Mouse (Mus musculus) R1 (cell line): ENCODE results near the gene Nepro.
A peak's percentile ranks its signal among the peaks of the same experiment; 100 is the strongest.

Experiments used
- DNase-seq: peaks from one replicate; pipeline ENCODE4 v3.0.0-alpha.2; 2018; ENCODE audit warnings: low read depth, low spot score

Gene Nepro

GRCm38 (mm10) chr16:44724083-44724787, at the start of gene Nepro:
Gene Nepro, plus strand, starts transcription at chr16:44724301.
- DNase-seq, result peak; percentile 90

GRCm38 (mm10) chr16:44676357-44676756, 47.7 kb upstream of the Nepro start:
- no peak for DNase-seq

- no peak for DNase-seq
Measured at GRCm38 (mm10) chr16:44679082-44679481, 45.0 kb upstream of the Nepro start.

GRCm38 (mm10) chr16:44679503-44679971, 44.6 kb upstream of the Nepro start:
- DNase-seq, result peak; percentile 42

- no peak for DNase-seq
Measured at GRCm38 (mm10) chr16:44680756-44681498, 43.2 kb upstream of the Nepro start.

- DNase-seq, result no peak
Measured at GRCm38 (mm10) chr16:44684646-44685045, 39.5 kb upstream of the Nepro start.

- DNase-seq, result no peak
Measured at GRCm38 (mm10) chr16:44685401-44685800, 38.7 kb upstream of the Nepro start.

- DNase-seq, result no peak
Measured at GRCm38 (mm10) chr16:44686991-44687718, 36.9 kb upstream of the Nepro start.

GRCm38 (mm10) chr16:44687719-44688420, 36.2 kb upstream of the Nepro start:
- no peak for DNase-seq

GRCm38 (mm10) chr16:44688507-44688906, 35.6 kb upstream of the Nepro start:
- no peak for DNase-seq

GRCm38 (mm10) chr16:44690501-44690900, 33.6 kb upstream of the Nepro start:
- no peak for DNase-seq

GRCm38 (mm10) chr16:44691066-44691465, 33.0 kb upstream of the Nepro start:
- DNase-seq, result no peak

GRCm38 (mm10) chr16:44691561-44692141, 32.5 kb upstream of the Nepro start:
- DNase-seq, result peak; percentile 22

GRCm38 (mm10) chr16:44692541-44692940, 31.6 kb upstream of the Nepro start:
- no peak for DNase-seq

- peak; percentile 64 for DNase-seq
Measured at GRCm38 (mm10) chr16:44693695-44694094, 30.4 kb upstream of the Nepro start.

GRCm38 (mm10) chr16:44695214-44695858, 28.8 kb upstream of the Nepro start:
- no peak for DNase-seq

GRCm38 (mm10) chr16:44695859-44696620, 28.1 kb upstream of the Nepro start:
- DNase-seq, result no peak

GRCm38 (mm10) chr16:44697473-44698205, 26.5 kb upstream of the Nepro start:
- no peak for DNase-seq

- no peak for DNase-seq
Measured at GRCm38 (mm10) chr16:44701155-44701554, 22.9 kb upstream of the Nepro start.
